Mouse (Mus musculus): ENCODE data around the gene Hopx. TPM values are rescaled to one million over a fixed set of nuclear protein-coding genes. Genes with fewer than 3 reads are reported as not detected.

The Hopx gene
- polyA plus RNA-seq, 1 experiment from 2014 or later: 5.5 TPM

GRCm38 (mm10) chr5:77113773-77114172, 1.1 kb downstream of the Hopx start:
- H3K27me3 ChIP-seq: no peaks in the 10 kb centered on the region
- H3K9ac ChIP-seq: no peak overlapping the region
- no peaks in the 10 kb centered on the region for H3K36me3 ChIP-seq
- peaks cover 17% of the 10 kb centered on the region for H3K4me1 ChIP-seq
- ATAC-seq (ENCODE audit: insufficient number of reproducible peaks, low FRiP score, low TSS enrichment, low read depth): no peak
- no peaks in the 10 kb centered on the region for H3K9me3 ChIP-seq
- no peak overlapping the region for H3K4me3 ChIP-seq
- H3K27ac ChIP-seq: no peak overlapping the region
- WGBS: 74% methylated on average over 3 of the region's 3 CpGs
- no peak overlapping the region for H3K4me2 ChIP-seq

GRCm38 (mm10) chr5:77112066-77112465, 2.9 kb downstream of the Hopx start:
- 65% methylated on average over 2 of the region's 2 CpGs for WGBS
- H3K27me3 ChIP-seq: no peaks in the 10 kb centered on the region
- H3K4me1 ChIP-seq: peaks cover 17% of the 10 kb centered on the region
- H3K9me3 ChIP-seq: no peaks in the 10 kb centered on the region
- no peak overlapping the region for H3K9ac ChIP-seq
- H3K4me2 ChIP-seq: no peak overlapping the region
- H3K36me3 ChIP-seq: no peaks in the 10 kb centered on the region
- no peak for ATAC-seq (ENCODE audit: insufficient number of reproducible peaks, low FRiP score, low TSS enrichment, low read depth)
- no peak overlapping the region for H3K4me3 ChIP-seq
- no peak overlapping the region for H3K27ac ChIP-seq

- Histone ChIP-seq H3K27ac (no peak overlapping the region), H3K4me3 (no peak overlapping the region), H3K9ac (no peak overlapping the region), H3K27me3 (no peaks in the 10 kb centered on the region), H3K4me1 (peaks cover 4% of the 10 kb centered on the region), H3K9me3 (no peaks in the 10 kb centered on the region), H3K36me3 (no peaks in the 10 kb centered on the region), H3K4me2 (no peak overlapping the region)
- 63% methylated on average over 2 of the region's 2 CpGs for WGBS
- ATAC-seq (ENCODE audit: insufficient number of reproducible peaks, low FRiP score, low TSS enrichment, low read depth): no peak
These were observed 5.1 kb downstream of the Hopx start for GRCm38 (mm10) chr5:77109814-77110213.

- 93% methylated on average over 6 of the region's 6 CpGs for WGBS
- Histone ChIP-seq H3K4me2 (no peak overlapping the region), H3K9ac (no peak overlapping the region), H3K27ac (no peak overlapping the region), H3K36me3 (no peaks in the 10 kb centered on the region), H3K4me3 (no peak overlapping the region), H3K27me3 (no peaks in the 10 kb centered on the region), H3K4me1 (no peaks in the 10 kb centered on the region), H3K9me3 (no peaks in the 10 kb centered on the region)
- ATAC-seq (ENCODE audit: insufficient number of reproducible peaks, low FRiP score, low TSS enrichment, low read depth): no peak
These were observed 6.1 kb downstream of the Hopx start for GRCm38 (mm10) chr5:77108806-77109205.

- 76% methylated on average over 11 of the region's 11 CpGs for WGBS
These were observed 7.6 kb downstream of the Hopx start for GRCm38 (mm10) chr5:77107146-77107822.

GRCm38 (mm10) chr5:77102522-77103365, 12.2 kb downstream of the Hopx start:
- H3K9me3 ChIP-seq: no peaks in the 10 kb centered on the region
- ATAC-seq (ENCODE audit: insufficient number of reproducible peaks, low FRiP score, low TSS enrichment, low read depth): no peak
- WGBS: 81% methylated on average over 15 of the region's 15 CpGs

More at GRCm38 (mm10) chr5:77107146-77107822, 7.6 kb downstream of the Hopx start:
- H3K27me3 ChIP-seq: no peaks in the 10 kb centered on the region
- H3K27ac ChIP-seq: no peak overlapping the region
- no peak overlapping the region for H3K9ac ChIP-seq
- no peaks in the 10 kb centered on the region for H3K36me3 ChIP-seq
- ATAC-seq (ENCODE audit: insufficient number of reproducible peaks, low FRiP score, low TSS enrichment, low read depth): no peak
- H3K4me1 ChIP-seq: no peaks in the 10 kb centered on the region
- no peak overlapping the region for H3K4me2 ChIP-seq
- no peaks in the 10 kb centered on the region for H3K9me3 ChIP-seq
- no peak overlapping the region for H3K4me3 ChIP-seq

GRCm38 (mm10) chr5:77100691-77101090, 14.2 kb downstream of the Hopx start:
- no peak for ATAC-seq (ENCODE audit: insufficient number of reproducible peaks, low FRiP score, low TSS enrichment, low read depth)
- H3K4me3 ChIP-seq: no peak overlapping the region
- 86% methylated on average over 6 of the region's 6 CpGs for WGBS
- H3K4me2 ChIP-seq: no peak overlapping the region
- H3K36me3 ChIP-seq: no peaks in the 10 kb centered on the region
- H3K27me3 ChIP-seq: peaks cover 4% of the 10 kb centered on the region; the same call in 1 of the 2 replicates
- H3K4me1 ChIP-seq: no peaks in the 10 kb centered on the region; the same call in 1 of the 2 replicates
- H3K9me3 ChIP-seq: no peaks in the 10 kb centered on the region
- no peak overlapping the region for H3K9ac ChIP-seq
- no peak overlapping the region for H3K27ac ChIP-seq

More at GRCm38 (mm10) chr5:77102522-77103365, 12.2 kb downstream of the Hopx start:
- no peaks in the 10 kb centered on the region for H3K27me3 ChIP-seq
- no peak overlapping the region for H3K9ac ChIP-seq
- H3K4me2 ChIP-seq: no peak overlapping the region
- no peaks in the 10 kb centered on the region; the same call in 1 of the 2 replicates for H3K4me1 ChIP-seq
- no peaks in the 10 kb centered on the region for H3K36me3 ChIP-seq
- H3K27ac ChIP-seq: no peak overlapping the region
- no peak overlapping the region for H3K4me3 ChIP-seq

GRCm38 (mm10) chr5:77099997-77100380, 14.9 kb downstream of the Hopx start:
- Histone ChIP-seq H3K9me3 (no peaks in the 10 kb centered on the region), H3K36me3 (no peaks in the 10 kb centered on the region), H3K4me3 (no peak overlapping the region), H3K4me2 (no peak overlapping the region), H3K27me3 (peaks cover 5% of the 10 kb centered on the region; the same call in 1 of the 2 replicates), H3K4me1 (peaks cover 6% of the 10 kb centered on the region; the same call in 1 of the 2 replicates), H3K27ac (no peak overlapping the region), H3K9ac (no peak overlapping the region)
- ATAC-seq (ENCODE audit: insufficient number of reproducible peaks, low FRiP score, low TSS enrichment, low read depth): no peak
- WGBS: 73% methylated on average over 6 of the region's 6 CpGs

- WGBS: 46% methylated on average over 11 of the region's 11 CpGs
- H3K4me2 ChIP-seq: no peak overlapping the region
- peaks cover 7% of the 10 kb centered on the region; the same call in 1 of the 2 replicates for H3K4me1 ChIP-seq
These were observed 15.5 kb downstream of the Hopx start for GRCm38 (mm10) chr5:77099317-77099996.

GRCm38 (mm10) chr5:77098874-77099273, 16.0 kb downstream of the Hopx start:
- Histone ChIP-seq H3K9ac (no peak overlapping the region), H3K4me3 (no peak overlapping the region), H3K36me3 (no peaks in the 10 kb centered on the region), H3K4me2 (no peak overlapping the region), H3K4me1 (peaks cover 10% of the 10 kb centered on the region; the same call in 1 of the 2 replicates), H3K27me3 (peaks cover 9% of the 10 kb centered on the region; the same call in 1 of the 2 replicates), H3K27ac (no peak overlapping the region), H3K9me3 (no peaks in the 10 kb centered on the region)
- ATAC-seq (ENCODE audit: insufficient number of reproducible peaks, low FRiP score, low TSS enrichment, low read depth): no peak
- 85% methylated on average over 3 of the region's 3 CpGs for WGBS

More at GRCm38 (mm10) chr5:77099317-77099996, 15.5 kb downstream of the Hopx start:
- Histone ChIP-seq H3K9me3 (no peaks in the 10 kb centered on the region), H3K36me3 (no peaks in the 10 kb centered on the region), H3K27ac (no peak overlapping the region), H3K9ac (no peak overlapping the region), H3K27me3 (peaks cover 5% of the 10 kb centered on the region; the same call in 1 of the 2 replicates), H3K4me3 (no peak overlapping the region)
- no peak for ATAC-seq (ENCODE audit: insufficient number of reproducible peaks, low FRiP score, low TSS enrichment, low read depth)

- peaks cover 11% of the 10 kb centered on the region; the same call in 1 of the 2 replicates for H3K27me3 ChIP-seq
- no peaks in the 10 kb centered on the region for H3K9me3 ChIP-seq
- H3K27ac ChIP-seq: no peak overlapping the region
- H3K36me3 ChIP-seq: no peaks in the 10 kb centered on the region
- peaks cover 13% of the 10 kb centered on the region; the same call in 1 of the 2 replicates for H3K4me1 ChIP-seq
- no peak for ATAC-seq (ENCODE audit: insufficient number of reproducible peaks, low FRiP score, low TSS enrichment, low read depth)
- no peak overlapping the region for H3K4me2 ChIP-seq
- no peak overlapping the region for H3K4me3 ChIP-seq
- WGBS: 31% methylated on average over 6 of the region's 6 CpGs
- no peak overlapping the region for H3K9ac ChIP-seq
These were observed 17.2 kb downstream of the Hopx start for GRCm38 (mm10) chr5:77097686-77098085.

Data from limb, embryonic 15.5 days (tissue).